Mouse (Mus musculus) testis, adult 2 months (tissue): ENCODE results near the gene Slc26a10. TPM values are rescaled to one million over a fixed set of nuclear protein-coding genes. Genes with fewer than 3 reads are reported as not detected.
"Not testable (repeated sequence)": the region's sequence is repeated elsewhere in the genome, so short reads cannot be mapped to it uniquely, and the experiment has no call there.

Experiments
- H3K27ac ChIP-seq: fragments of 200-500 bp; 2 replicates; pipeline ENCODE4 v1.5.1; 2012; ENCODE audit warnings: low read depth, low read length; ENCODE audit not compliant: control insufficient read depth, insufficient read depth
- H3K27me3 ChIP-seq: fragments of 200-500 bp; 2 replicates; pipeline ENCODE4 v1.6.1; 2012; ENCODE audit warnings: mild to moderate bottlenecking, low read length, moderate library complexity; ENCODE audit not compliant: control insufficient read depth, insufficient read depth
- H3K36me3 ChIP-seq: fragments of 200-500 bp; 2 replicates; pipeline ENCODE4 v1.6.1; 2012; ENCODE audit warnings: mild to moderate bottlenecking, low read length; ENCODE audit not compliant: control insufficient read depth, insufficient read depth
- H3K4me1 ChIP-seq: fragments of 200-500 bp; 2 replicates; pipeline ENCODE4 v1.6.1; 2012; ENCODE audit warnings: low read length; ENCODE audit not compliant: control insufficient read depth, insufficient read depth
- H3K4me3 ChIP-seq: fragments of 200-500 bp; 2 replicates; pipeline ENCODE4 v1.5.1; 2012; ENCODE audit warnings: low read depth, mild to moderate bottlenecking, low read length, moderate library complexity, mixed read lengths; ENCODE audit not compliant: control insufficient read depth
- CTCF ChIP-seq: fragments of 200-500 bp; IDR thresholded peaks from 2 replicates; pipeline ENCODE4 v1.5.1; 2012; ENCODE audit warnings: low read depth, mild to moderate bottlenecking, inconsistent platforms, low read length, moderate library complexity; ENCODE audit not compliant: control insufficient read depth, insufficient read depth, insufficient replicate concordance
- POLR2A ChIP-seq: fragments of 200-500 bp; IDR thresholded peaks from 2 replicates; pipeline ENCODE4 v1.6.1; 2012; ENCODE audit warnings: low read depth, mild to moderate bottlenecking, inconsistent platforms, low read length, moderate library complexity; ENCODE audit not compliant: control insufficient read depth
- polyA plus RNA-seq: library from polyadenylated mRNA; depleted of rRNA; stranded (reverse); fragments of >200 nt; gene quantifications from 2 replicates; pipeline ENCODE4 v1.2.3, GENCODE M21; 2012

Slc26a10 gene
- polyA plus RNA-seq, 1 experiment, result 11.5 TPM

DNA sequence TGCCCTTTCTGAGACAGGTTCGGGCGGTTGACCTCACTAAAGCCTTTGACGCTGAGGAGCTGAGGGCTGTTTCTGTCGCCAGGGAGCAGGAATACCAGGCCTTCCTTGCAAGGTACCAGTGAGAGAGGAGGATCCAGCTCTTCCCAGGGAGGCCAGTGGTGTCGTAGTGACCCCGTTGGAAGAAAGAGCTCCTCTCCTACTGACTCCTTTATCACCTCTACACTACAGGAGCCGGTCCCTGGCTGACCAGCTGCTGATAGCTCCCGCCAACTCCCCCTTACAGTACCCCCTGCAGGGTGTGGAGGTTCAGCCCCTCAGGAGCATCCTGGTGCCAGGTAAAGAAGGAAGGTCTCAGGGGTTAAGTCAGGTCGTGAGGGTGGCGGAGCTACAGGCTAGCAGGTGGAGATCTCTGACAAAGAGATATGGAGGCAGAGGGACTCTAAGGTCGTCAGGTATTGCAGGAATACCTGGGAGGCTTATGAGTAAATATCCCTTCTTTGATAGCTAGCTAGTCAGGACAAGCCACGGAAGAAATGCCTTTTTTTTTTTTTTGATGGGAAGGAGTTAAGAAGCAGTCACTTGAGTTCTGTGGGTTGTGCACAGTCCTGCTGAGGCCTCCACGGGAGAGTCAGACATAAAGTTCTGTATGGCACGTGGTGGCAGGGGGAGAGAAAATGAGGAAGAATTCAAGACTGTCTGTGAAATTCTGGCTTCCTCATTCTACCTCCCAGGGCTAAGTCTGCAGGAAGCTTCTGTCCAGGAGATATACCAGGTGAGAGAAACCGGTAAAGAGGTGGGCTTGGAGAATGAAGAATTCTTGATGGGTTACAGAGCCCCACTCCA lies 13.5 kb downstream of the Slc26a10 start:
- no peaks in the 10 kb centered on the region for H3K36me3 ChIP-seq
- peak overlapping the region; percentile 5 for H3K27ac ChIP-seq
- no peak for TF ChIP-seq POLR2A
- TF ChIP-seq CTCF, result no peak
- peaks cover 23% of the 10 kb centered on the region for H3K4me1 ChIP-seq
- no peaks in the 10 kb centered on the region for H3K27me3 ChIP-seq
- no peak overlapping the region; the same call in 1 of the 2 replicates for H3K4me3 ChIP-seq

DNA sequence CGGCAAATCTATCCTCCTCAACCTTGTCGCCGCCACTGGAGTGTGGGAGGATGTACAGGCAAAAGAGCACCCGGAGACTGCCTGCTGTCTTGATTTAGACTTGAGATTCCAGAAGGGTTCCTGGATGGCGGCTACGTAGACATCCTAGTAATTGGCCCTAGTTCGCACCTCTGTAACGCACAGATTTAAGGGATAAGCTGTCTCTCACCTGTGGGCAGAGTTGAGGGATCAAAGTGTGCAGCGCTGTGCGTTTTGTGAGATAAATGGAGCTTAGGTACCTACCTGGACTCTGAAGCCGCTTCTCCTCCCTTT lies 14.1 kb downstream of the Slc26a10 start:
- Histone ChIP-seq H3K27me3 (no peaks in the 10 kb centered on the region), H3K4me3 (peak overlapping the region; percentile 86), H3K36me3 (no peaks in the 10 kb centered on the region), H3K4me1 (peaks cover 21% of the 10 kb centered on the region), H3K27ac (no peak overlapping the region)
- TF ChIP-seq POLR2A (no peak; the same call in 1 of the 2 replicates), CTCF (no peak)

DNA sequence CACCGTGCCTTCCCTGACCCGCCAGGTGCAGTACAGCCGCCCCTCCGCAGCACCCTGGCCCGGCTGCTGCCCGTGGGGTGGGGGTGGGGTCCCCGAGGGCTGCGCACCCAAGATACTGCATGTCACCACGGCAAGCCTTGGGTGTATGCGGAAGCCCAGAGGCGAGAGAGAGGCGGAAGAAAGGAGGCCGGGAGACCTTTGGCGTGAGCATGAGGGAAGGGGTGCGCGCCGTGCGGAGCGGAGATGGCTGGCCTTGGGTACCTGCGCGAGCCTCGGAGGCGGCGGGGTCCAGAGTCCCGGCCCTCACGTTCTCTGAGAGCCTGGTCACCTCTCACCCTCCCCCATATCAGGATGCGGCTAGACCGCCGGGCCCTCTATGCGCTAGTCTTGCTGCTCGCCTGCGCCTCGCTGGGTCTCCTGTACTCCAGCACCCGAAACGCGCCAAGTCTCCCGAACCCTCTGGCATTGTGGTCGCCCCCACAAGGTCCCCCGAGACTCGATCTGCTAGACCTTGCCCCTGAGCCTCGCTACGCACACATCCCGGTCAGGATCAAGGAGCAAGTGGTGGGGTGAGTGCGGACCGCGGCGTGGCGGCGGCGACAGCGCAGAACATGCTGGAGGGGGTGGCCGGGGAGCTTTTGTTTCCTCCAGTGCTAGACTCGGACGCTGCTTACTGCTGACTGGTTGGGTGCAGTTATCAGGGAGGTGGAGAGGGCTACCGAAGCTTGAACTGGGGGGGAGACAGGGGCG lies 14.6 kb downstream of the Slc26a10 start:
- H3K4me3 ChIP-seq, result peak overlapping the region; percentile 86
- H3K27ac ChIP-seq, result peak overlapping the region; percentile 90
- no peaks in the 10 kb centered on the region for H3K36me3 ChIP-seq
- peaks cover 17% of the 10 kb centered on the region for H3K4me1 ChIP-seq
- H3K27me3 ChIP-seq, result no peaks in the 10 kb centered on the region
- TF ChIP-seq POLR2A (peak; percentile 52; the same call in 1 of the 2 replicates), CTCF (no peak)

DNA sequence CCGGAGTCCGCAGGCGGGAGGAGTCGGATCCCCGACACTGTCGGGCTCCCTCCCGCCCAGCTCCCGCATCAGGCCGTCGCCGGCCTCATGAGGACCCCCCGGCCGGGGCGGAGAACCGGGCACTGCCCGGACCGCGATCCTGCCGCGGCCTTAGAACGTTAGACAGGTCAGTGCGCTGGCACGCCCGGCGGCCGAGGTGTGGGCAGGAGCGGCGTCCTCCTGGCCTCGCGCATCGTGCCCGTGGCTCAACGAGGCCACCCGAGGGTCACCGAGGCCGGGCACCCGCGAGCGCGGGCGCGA lies 15.1 kb downstream of the Slc26a10 start:
- no peaks in the 10 kb centered on the region for H3K27me3 ChIP-seq
- H3K4me1 ChIP-seq, result peaks cover 16% of the 10 kb centered on the region
- H3K27ac ChIP-seq, result peak overlapping the region; percentile 90
- H3K36me3 ChIP-seq, result no peaks in the 10 kb centered on the region
- TF ChIP-seq CTCF, result no peak
- peak; percentile 61 for TF ChIP-seq POLR2A
- peak overlapping the region; percentile 86 for H3K4me3 ChIP-seq

DNA sequence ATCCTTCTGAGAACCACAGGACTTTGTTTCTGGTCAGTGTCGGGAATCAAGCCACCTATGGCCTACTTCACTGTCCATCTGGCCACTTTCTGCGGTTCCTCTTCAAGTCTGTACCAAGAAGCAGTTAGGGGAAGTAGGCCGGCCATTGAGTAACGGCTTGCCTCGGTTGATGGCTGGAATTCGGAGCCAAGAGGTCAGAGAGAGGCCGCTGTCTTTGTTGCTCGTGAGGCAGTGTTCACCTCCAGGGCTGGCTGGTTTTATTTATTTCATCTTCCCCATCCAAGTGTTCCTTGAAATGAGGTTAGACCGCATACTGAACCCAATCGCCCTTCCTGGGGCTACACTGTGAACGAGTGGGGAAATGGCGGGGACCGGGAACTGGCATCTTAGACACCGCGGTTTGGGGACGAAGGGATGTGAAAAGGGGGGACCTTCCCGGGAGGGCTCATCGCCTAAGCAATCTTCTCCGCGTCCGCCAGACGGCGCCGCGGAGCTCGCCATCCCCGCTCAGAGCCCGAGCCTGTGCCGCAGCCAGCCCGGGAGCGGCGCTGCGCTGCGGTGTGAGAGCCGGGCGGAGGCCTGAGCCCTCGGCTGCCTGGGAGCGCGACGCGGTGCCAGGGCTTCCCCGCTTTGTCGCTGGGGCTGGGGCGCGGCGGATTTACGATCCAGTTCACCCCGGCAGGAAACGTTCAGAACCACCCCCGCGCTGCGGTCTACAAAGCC lies 15.7 kb downstream of the Slc26a10 start, which contains the start of gene B4galnt1:
B4galnt1 (plus strand) TSS at position 595 of the 723 bp plus-strand sequence.
- Histone ChIP-seq H3K4me3 (peak within 1 kb of the TSS; percentile 86), H3K27ac (peak within 1 kb of the TSS; percentile 90), H3K4me1 (peaks cover 13% of the 10 kb centered on the region), H3K27me3 (no peaks in the 10 kb centered on the region), H3K36me3 (no peaks in the 10 kb centered on the region)
- no peak for TF ChIP-seq POLR2A
- peak; percentile 71 for TF ChIP-seq CTCF

DNA sequence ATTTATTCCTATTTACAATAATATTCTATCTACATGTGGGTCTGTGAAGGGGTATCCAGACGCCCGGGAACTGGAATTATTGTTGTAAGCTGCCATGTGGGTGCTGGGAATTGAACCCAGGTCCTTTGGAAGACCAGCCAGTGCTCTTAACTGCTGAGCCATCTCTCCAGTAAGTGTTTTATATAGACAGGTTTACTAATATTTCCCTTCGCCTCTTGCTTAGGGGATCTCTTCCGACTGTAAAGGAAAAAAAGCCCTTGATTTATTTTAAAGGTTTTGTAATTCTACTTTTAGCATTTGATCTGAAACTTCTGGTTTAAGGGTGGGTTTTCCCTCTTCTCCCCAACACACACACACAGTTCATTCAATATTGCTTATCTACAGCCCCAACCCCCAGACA lies 16.3 kb downstream of the Slc26a10 start:
- no peaks in the 10 kb centered on the region for H3K36me3 ChIP-seq
- peak overlapping the region; percentile 90 for H3K27ac ChIP-seq
- H3K27me3 ChIP-seq, result no peaks in the 10 kb centered on the region
- H3K4me1 ChIP-seq, result peaks cover 13% of the 10 kb centered on the region
- H3K4me3 ChIP-seq, result peak overlapping the region; percentile 86
- TF ChIP-seq POLR2A, result no peak
- no peak for TF ChIP-seq CTCF

DNA sequence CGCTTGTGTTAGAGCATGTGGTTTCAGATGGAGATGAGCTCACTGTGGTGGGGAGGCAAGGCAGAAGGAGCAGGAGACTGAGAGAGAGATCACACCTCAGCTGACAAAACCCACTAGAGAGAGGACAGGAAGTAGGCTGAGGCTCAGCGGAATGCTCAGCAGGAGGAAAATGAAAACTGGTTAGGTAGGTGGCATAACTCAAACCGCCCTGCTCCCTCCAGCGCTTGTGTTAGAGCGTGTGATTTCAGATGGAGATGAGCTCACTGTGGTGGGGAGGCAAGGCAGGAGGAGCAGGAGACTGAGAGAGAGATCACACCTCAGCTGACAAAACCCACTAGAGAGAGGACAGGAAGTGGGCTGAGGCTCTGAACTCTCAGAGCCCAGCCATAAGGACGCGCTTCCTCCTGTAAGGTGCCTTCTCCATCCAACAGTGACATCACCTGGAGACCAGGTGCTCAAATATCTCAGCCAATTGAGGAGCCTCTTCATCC lies 17.6 kb downstream of the Slc26a10 start:
- peak overlapping the region; percentile 26 for H3K4me3 ChIP-seq
- not testable (repeated sequence) for H3K27ac ChIP-seq, H3K27me3 ChIP-seq, H3K36me3 ChIP-seq
- H3K4me1 ChIP-seq, result peaks cover 13% of the 10 kb centered on the region
